Mouse (Mus musculus): ENCODE measurements at regions not wholly inside any gene's neighbourhood (a gene's known extent, or its start where the extent isn't known, plus 50 kb on each side); places are given as distances from the start of the nearest gene placed in this dataset.

GRCm38 (mm10) chr4:31697769-31698505 lies 266.0 kb upstream of the Map3k7 start:
- no peak for TF ChIP-seq CTCF (IDR thresholded peaks at IDR 0.05; ENCODE audit: low read depth)
- TF ChIP-seq EP300 (IDR thresholded peaks at IDR 0.05; ENCODE audit: low read depth) = no peak

Measured in liver, postnatal 0 days (tissue).